Mouse (Mus musculus): ENCODE results near the gene Aco2. TPM values are rescaled to one million over a fixed set of nuclear protein-coding genes. Genes with fewer than 3 reads are reported as not detected.
"Not testable (repeated sequence)": the region's sequence is repeated elsewhere in the genome, so short reads cannot be mapped to it uniquely, and the experiment has no call there.

The Aco2 gene
- total RNA-seq, 2 experiments from 2014 or later = 442 to 446 TPM

DNA sequence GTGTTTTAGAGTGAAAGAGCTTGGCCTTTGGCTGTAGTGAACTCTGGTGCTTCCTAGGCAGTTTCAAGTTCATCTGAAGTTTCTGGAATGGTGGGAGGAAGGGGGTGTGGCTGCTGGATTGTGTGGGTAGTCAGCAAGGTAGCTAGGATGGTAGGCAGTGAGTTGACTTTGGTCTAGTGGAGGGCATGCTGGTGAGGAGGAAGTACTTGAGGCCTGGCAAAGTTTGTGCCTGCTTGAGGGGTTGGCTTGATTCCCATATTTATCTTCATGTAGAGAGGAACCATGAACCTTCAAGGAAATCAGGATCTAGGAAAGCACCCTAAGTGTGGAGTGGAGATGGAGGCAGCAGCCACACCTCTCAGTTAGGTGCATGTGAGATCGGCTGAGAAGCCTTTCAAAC is 21.9 kb downstream of the Aco2 start:
- no peak for TF ChIP-seq CTCF (conservative IDR thresholded peaks at IDR 0.05)
- no peak overlapping the region for H3K4me3 ChIP-seq
- no peak for DNase-seq (ENCODE audit: low spot score in 2 of 2)
- H3K27ac ChIP-seq = peak overlapping the region; percentile 62; the same call in 1 of the 2 replicates

DNA sequence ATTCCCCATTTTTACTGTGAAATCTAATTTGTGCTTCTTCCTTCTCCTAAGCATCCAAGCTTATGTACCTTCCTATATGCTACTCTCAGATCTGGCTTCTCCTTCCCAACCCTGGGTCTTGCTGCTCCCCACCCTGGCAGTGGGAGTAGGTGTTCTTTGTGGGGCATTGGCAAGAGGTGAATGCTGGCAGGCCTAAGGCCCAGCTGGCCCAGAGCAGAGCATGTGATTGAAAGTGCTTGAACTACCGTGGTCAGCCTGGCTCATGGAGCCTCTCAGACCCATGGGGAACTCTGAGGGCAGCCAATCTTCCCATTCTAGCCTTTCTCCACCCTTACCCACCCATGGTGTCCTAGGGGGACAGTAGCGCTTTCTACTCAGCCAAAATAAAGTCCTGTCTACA is 24.3 kb downstream of the Aco2 start:
- DNase-seq (ENCODE audit: low spot score in 2 of 2) = peak; percentile 48 to 55
- Histone ChIP-seq H3K4me3 (no peak overlapping the region), H3K27ac (peak overlapping the region; percentile 84)
- no peak for TF ChIP-seq CTCF (conservative IDR thresholded peaks at IDR 0.05)

DNA sequence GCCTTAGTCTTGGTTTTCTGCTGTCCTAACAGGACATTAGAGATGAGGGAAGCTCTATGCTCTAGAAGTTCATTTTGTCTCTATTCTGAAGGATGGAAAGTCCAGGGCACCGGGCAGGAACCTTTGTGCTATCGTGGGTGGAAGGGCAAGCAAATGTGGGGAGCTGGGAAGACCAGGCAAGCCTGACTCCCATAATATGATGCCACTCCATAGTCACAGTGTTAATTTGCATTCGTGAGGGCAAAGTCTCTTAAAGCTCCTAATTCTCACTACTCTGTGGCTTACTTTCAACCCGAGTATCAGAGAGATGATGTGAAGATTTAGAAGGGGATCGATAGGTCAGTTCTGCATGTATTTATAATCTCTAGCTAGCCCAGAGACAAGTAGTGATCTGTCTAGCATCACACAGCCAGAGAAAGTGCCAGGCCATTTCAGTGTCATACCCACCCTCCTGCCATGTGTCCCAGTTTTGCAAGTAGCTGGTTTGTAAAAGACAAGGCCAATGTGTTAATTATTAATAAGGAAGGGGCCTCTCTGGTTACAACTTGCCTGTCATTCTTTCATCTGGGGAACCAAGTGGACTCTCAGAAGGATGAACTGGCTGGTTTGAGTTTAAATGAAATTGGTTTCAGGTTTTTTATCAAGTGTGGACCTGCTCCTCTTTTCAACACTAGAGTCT is 25.6 kb downstream of the Aco2 start:
- DNase-seq (ENCODE audit: low spot score in 2 of 2) = no peak
- H3K27ac ChIP-seq = peak overlapping the region; percentile 84

DNA sequence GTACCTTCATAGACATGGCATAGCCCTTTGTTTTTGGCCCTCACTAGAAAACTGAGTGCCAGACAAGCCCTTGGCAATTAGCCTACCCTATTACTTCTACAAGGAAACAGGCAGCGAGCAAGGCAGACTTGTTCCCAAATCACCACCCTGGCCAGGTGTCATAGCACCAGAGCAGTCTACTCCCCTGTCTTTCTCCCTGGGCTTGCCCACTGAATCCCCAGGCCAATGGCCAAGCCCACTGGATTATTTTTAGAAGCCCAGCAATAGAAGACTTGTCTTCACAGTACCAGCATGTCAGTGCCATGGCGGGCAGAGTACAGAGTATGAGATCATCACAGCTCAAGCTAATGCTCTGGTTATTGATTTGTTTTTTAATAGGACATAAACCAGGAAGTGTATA is 26.6 kb downstream of the Aco2 start:
- no peak for TF ChIP-seq CTCF (conservative IDR thresholded peaks at IDR 0.05)
- no peak for DNase-seq (ENCODE audit: low spot score in 2 of 2)
- H3K27ac ChIP-seq = peak overlapping the region; percentile 84
- H3K4me3 ChIP-seq = no peak overlapping the region; the same call in 1 of the 2 replicates

More for the DNA sequence above, 25.6 kb downstream of the Aco2 start:
- TF ChIP-seq CTCF (conservative IDR thresholded peaks at IDR 0.05) = no peak
- H3K4me3 ChIP-seq = no peak overlapping the region

GRCm38 (mm10) chr15:81904939-81905338 is 32.8 kb downstream of the Aco2 start:
- no peak overlapping the region; the same call in 1 of the 2 replicates for H3K27ac ChIP-seq
- DNase-seq (ENCODE audit: low spot score in 2 of 2) = peak; percentile 41 to 87
- TF ChIP-seq CTCF (conservative IDR thresholded peaks at IDR 0.05) = peak; percentile 94
- no peak overlapping the region for H3K4me3 ChIP-seq

DNA sequence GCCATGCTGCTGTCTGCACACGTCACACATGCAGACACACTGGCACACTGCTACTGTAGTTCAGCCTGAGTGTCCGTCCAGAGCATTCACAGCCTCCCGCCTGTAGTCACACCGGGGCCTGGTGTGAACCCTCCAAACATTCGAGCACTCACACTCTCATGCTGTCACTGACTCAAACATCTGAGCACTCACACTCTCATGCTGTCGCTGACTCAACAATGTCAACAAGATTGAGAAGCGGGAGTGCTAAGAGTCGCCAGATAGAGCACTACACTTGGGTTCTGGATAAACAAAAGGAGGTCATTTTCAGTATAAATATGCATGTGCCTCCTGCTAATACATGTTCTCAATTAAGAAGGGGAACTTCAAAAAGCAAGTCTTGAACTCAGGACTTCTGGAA is 35.8 kb downstream of the Aco2 start:
- H3K4me3 ChIP-seq = no peak overlapping the region
- DNase-seq (ENCODE audit: low spot score in 2 of 2) = no peak
- no peak overlapping the region for H3K27ac ChIP-seq
- no peak for TF ChIP-seq CTCF (conservative IDR thresholded peaks at IDR 0.05)

- peak; percentile 70 for TF ChIP-seq CTCF (conservative IDR thresholded peaks at IDR 0.05)
- DNase-seq (ENCODE audit: low spot score in 2 of 2); H3K27ac ChIP-seq; H3K4me3 ChIP-seq: not testable (repeated sequence)
Observed at GRCm38 (mm10) chr15:81908767-81909166, 36.7 kb downstream of the Aco2 start.

DNA sequence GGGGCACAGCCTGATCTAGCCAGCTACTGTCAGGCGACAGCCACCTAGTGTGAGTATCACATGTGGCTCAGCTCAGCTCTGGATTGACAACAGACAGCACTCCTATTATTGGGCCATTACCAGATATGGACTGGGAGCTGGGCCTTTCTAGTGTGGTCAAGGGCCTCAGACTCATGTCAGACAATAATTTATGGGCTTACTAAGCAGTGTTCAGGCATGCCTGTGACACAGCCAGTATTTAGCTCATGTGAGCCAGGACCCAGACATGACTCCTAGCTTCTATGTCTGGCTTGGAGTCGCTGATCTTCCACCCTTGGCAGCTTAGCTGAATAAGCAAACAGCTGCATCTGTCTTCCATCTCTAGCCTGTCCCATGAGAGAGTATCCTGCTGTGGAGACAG is 40.4 kb downstream of the Aco2 start:
- no peak for TF ChIP-seq CTCF (conservative IDR thresholded peaks at IDR 0.05)
- Histone ChIP-seq H3K27ac (peak overlapping the region; percentile 18; the same call in 1 of the 2 replicates), H3K4me3 (no peak overlapping the region)
- no peak for DNase-seq (ENCODE audit: low spot score in 2 of 2)

- H3K4me3 ChIP-seq = no peak overlapping the region
- DNase-seq (ENCODE audit: low spot score in 2 of 2) = no peak
- no peak overlapping the region for H3K27ac ChIP-seq
- TF ChIP-seq CTCF (conservative IDR thresholded peaks at IDR 0.05) = no peak
Observed at GRCm38 (mm10) chr15:81914668-81915067, 42.6 kb downstream of the Aco2 start.

DNA sequence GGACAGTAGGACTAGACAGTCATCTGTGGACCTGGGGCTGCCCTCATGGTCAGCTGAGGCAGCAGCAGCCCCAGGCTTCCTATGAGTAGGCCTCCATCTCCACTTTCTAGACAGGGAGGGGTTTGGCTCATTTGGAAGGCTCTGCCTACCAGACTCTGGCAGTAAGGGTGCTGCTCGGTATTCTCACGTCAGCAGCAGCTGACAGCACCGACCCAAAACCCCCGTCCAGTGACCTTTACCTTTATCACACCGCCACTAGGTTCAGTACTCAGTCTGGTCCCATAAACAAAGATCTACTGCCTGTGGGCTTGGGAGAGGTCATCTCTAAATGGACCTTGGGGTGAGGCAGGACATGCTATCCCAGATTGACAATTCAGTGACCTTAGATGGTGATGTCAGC is 43.6 kb downstream of the Aco2 start:
- no peak for DNase-seq (ENCODE audit: low spot score in 2 of 2)
- no peak for TF ChIP-seq CTCF (conservative IDR thresholded peaks at IDR 0.05)
- no peak overlapping the region; the same call in 1 of the 2 replicates for H3K27ac ChIP-seq
- H3K4me3 ChIP-seq = no peak overlapping the region

- peak overlapping the region; percentile 78; the same call in 1 of the 2 replicates for H3K27ac ChIP-seq
- TF ChIP-seq CTCF (conservative IDR thresholded peaks at IDR 0.05) = no peak
Observed at GRCm38 (mm10) chr15:81917201-81917600, 45.1 kb downstream of the Aco2 start.

DNA sequence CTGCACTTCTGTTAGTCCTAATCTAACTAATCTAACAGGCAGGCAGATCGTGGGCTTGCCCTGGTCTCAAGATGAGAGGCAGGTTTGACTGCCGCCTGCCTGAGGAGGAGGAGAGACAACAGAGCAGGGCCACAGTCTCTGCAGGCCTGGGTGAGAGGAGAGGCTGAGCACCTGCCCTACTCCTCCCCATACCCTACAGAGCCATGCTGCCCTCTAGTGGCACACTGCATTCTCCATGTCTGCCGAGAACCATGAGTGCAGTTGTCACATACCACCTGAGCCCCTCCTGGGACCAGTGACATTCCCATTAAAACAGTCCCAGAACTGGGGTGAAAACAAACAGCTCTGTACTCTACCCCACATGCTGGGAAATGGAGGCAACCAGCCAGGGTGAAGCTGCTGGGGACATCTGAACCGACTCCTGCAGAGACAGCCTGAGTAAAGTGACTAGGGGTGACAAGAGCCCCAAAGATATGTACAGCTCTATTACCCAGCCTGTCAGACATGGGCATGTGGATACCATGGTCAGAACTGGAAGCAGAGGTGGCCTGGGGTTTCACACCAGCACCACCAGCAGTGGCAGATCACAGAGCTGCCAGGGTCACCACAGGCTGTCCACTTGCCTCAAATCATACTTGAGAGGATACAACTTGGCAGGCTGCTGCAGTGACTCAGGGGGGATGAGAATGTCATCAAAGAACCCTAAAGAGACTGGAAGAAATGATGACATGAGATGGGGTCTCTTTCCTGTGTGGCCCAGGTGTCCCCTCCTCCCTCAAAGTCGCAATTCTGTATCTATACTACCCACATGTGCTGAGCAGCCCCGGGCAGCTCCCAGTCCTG is 45.7 kb downstream of the Aco2 start:
- peak in 1 of 2 experiments; percentile 74 for DNase-seq (ENCODE audit: low spot score in 2 of 2)
- peak; percentile 95 for TF ChIP-seq CTCF (conservative IDR thresholded peaks at IDR 0.05)
- Histone ChIP-seq H3K4me3 (no peak overlapping the region), H3K27ac (peak overlapping the region; percentile 78; the same call in 1 of the 2 replicates)

More at GRCm38 (mm10) chr15:81917201-81917600, 45.1 kb downstream of the Aco2 start:
- H3K4me3 ChIP-seq = no peak overlapping the region
- no peak for DNase-seq (ENCODE audit: low spot score in 2 of 2)

GRCm38 (mm10) chr15:81919062-81919461 is 47.0 kb downstream of the Aco2 start:
- no peak overlapping the region for H3K4me3 ChIP-seq
- H3K27ac ChIP-seq = peak overlapping the region; percentile 78
- DNase-seq (ENCODE audit: low spot score in 2 of 2) = no peak
- no peak for TF ChIP-seq CTCF (conservative IDR thresholded peaks at IDR 0.05)
